Mouse (Mus musculus) forebrain, postnatal 0 days (tissue): ENCODE measurements around the gene Gm21317. TPM values are rescaled to one million over a fixed set of nuclear protein-coding genes. Genes with fewer than 3 reads are reported as not detected.
"Not testable (repeated sequence)": the region's sequence is repeated elsewhere in the genome, so short reads cannot be mapped to it uniquely, and the experiment has no call there.

ENCODE experiments used
- ATAC-seq: fragments of 200-750 bp; cut with Nextera tagmentation; 2 replicates; pipeline ENCODE4 v1.8.0; 2017; ENCODE audit warnings: mild to moderate bottlenecking, moderate library complexity
- DNase-seq: peaks from one replicate; pipeline ENCODE4 v3.0.0-alpha.2; 2015
- H3K27ac ChIP-seq: fragments of 300-500 bp; sonication (generic); 2 replicates; pipeline ENCODE4 v1.5.1; 2014; ENCODE audit warnings: low read depth, mild to moderate bottlenecking, antibody characterized with exemption, low read length, moderate library complexity, mixed read lengths
- H3K27me3 ChIP-seq: fragments of 300-500 bp; sonication (generic); 2 replicates; pipeline ENCODE4 v1.6.1; 2014; ENCODE audit warnings: mild to moderate bottlenecking, low read length, mixed read lengths; ENCODE audit not compliant: insufficient read depth
- H3K36me3 ChIP-seq: fragments of 300-500 bp; sonication (generic); 2 replicates; pipeline ENCODE4 v1.6.1; 2014; ENCODE audit warnings: mild to moderate bottlenecking, moderate library complexity; ENCODE audit not compliant: insufficient read depth
- H3K4me1 ChIP-seq: fragments of 300-500 bp; sonication (generic); 2 replicates; pipeline ENCODE4 v1.6.1; 2014; ENCODE audit warnings: antibody characterized with exemption; ENCODE audit not compliant: insufficient read depth
- H3K4me2 ChIP-seq: fragments of 300-500 bp; sonication (generic); 2 replicates; pipeline ENCODE4 v1.6.1; 2014; ENCODE audit warnings: low read depth, mild to moderate bottlenecking, moderate library complexity
- H3K4me3 ChIP-seq: fragments of 300-500 bp; sonication (generic); 2 replicates; pipeline ENCODE4 v1.5.1; 2014; ENCODE audit warnings: low read depth, low read length, mixed read lengths
- H3K9ac ChIP-seq: fragments of 300-500 bp; sonication (generic); 2 replicates; pipeline ENCODE4 v1.6.1; 2014; ENCODE audit warnings: mild to moderate bottlenecking
- H3K9me3 ChIP-seq: fragments of 300-500 bp; sonication (generic); 2 replicates; pipeline ENCODE4 v1.6.1; 2016; ENCODE audit warnings: low read length
- WGBS: fragments of 180-500 bp; shearing (Covaris S2); extraction: QIAGEN DNeasy Blood & Tissue Kit; methylation state at CpG from one replicate; pipeline ENCODE4 v1.1.7; 2014; 5-methylcytosine and 5-hydroxymethylcytosine counted together
- polyA plus RNA-seq: library from polyadenylated mRNA; unstranded; fragments of >200 nt; fragmentation: Nextera tagmentation; extraction: Ambion mirVana; gene quantifications from 2 replicates; pipeline ENCODE4 v1.2.1, GENCODE M21; 2015
- total RNA-seq: library from RNA; depleted of rRNA; stranded (reverse); fragments of >200 nt; gene quantifications from 2 replicates; pipeline ENCODE4 v1.2.3, GENCODE M21; 2014; rRNA removed

The Gm21317 gene
- not detected in 2 replicates for total RNA-seq
- polyA plus RNA-seq, result not detected in 2 replicates

GRCm38 (mm10) chrY:82224927-82225326, at the start of gene Gm21317:
Gene Gm21317, plus strand, starts transcription at chrY:82225227.
- not testable (repeated sequence) for H3K4me3 ChIP-seq, H3K9me3 ChIP-seq, H3K4me2 ChIP-seq, H3K4me1 ChIP-seq, H3K27me3 ChIP-seq, ATAC-seq, H3K9ac ChIP-seq, H3K27ac ChIP-seq, H3K36me3 ChIP-seq, DNase-seq
- WGBS, result no CpG with 5 or more reads among the region's 6 CpGs
